Mouse (Mus musculus) gastrocnemius, adult 8-10 months (tissue): ENCODE data around the gene Hist1h2bm. TPM values are rescaled to one million over a fixed set of nuclear protein-coding genes. Genes with fewer than 3 reads are reported as not detected.

ENCODE experiments used
- microRNA-seq: library from miRNA; unstranded; fragments of <30 nt; microRNA quantifications from one replicate; pipeline ENCODE4 v1.2.0, GENCODE M21; 2022
- total RNA-seq, 4 experiments: library from RNA; stranded (reverse); gene quantifications; 2 replicates each; pipeline ENCODE4 v1.2.4; 2022

Gene Hist1h2bm
- total RNA-seq, 4 experiments from 2014 or later: not detected

Small RNA genes lying within 50 kb of the gene (microRNA-seq; reads per million reads assigned to microRNA genes)
- not detected for gene Gm44357
- not detected for gene Gm44367
- gene Gm44454: not detected

Other genes with a start within 250 kb of the Hist1h2bm start
- 1 to 10 TPM in 1 of 4 experiments, under 1 TPM in 3; 0.27 to 1.1 (median 0.43) TPM for gene Zkscan4, start 243.1 kb upstream of the Hist1h2bm start, total RNA-seq
- gene Gm10065, start 242.6 kb upstream of the Hist1h2bm start, total RNA-seq: not detected
- gene AK157302, start 226.8 kb upstream of the Hist1h2bm start, total RNA-seq: 10 to 100 TPM; 20.3 to 26.8 (median 22.2) TPM
- gene Gm11273, start 220.6 kb upstream of the Hist1h2bm start, total RNA-seq: 100 to 1,000 TPM in 1 of 4 experiments, 10 to 100 TPM in 3; 74.4 to 112 (median 87.3) TPM
- 1 to 10 TPM; 4.6 to 9.3 (median 7.2) TPM for gene Zkscan8, start 190.9 kb upstream of the Hist1h2bm start, total RNA-seq
- gene Olfr1366, start 179.2 kb upstream of the Hist1h2bm start, total RNA-seq: not detected
- not detected for gene Olfr1535, start 162.2 kb upstream of the Hist1h2bm start, total RNA-seq
- gene Olfr1364, start 140.3 kb upstream of the Hist1h2bm start, total RNA-seq: not detected
- not detected for gene Olfr1362, start 108.0 kb upstream of the Hist1h2bm start, total RNA-seq
- gene Olfr11, start 79.5 kb upstream of the Hist1h2bm start, total RNA-seq: not detected
- gene Olfr1361, start 58.7 kb upstream of the Hist1h2bm start, total RNA-seq: not detected
- gene Olfr1360, start 44.6 kb upstream of the Hist1h2bm start, total RNA-seq: not detected
- not detected for gene Olfr1359, start 23.9 kb upstream of the Hist1h2bm start, total RNA-seq
- 1 to 10 TPM in 3 of 4 experiments, under 1 TPM in 1; 0.99 to 6.6 (median 3.4) TPM for gene Hist1h2bl, start 5.9 kb upstream of the Hist1h2bm start, total RNA-seq
- 1 to 10 TPM in 3 of 4 experiments, not detected in 1; 1.8 to 3.3 (median 2.6) TPM for gene Hist1h2ai, start 5.6 kb upstream of the Hist1h2bm start, total RNA-seq
- not detected for gene Hist1h3h, start 4.4 kb upstream of the Hist1h2bm start, total RNA-seq
- gene Hist1h4j, start 13.0 kb downstream of the Hist1h2bm start, total RNA-seq: 1 to 10 TPM in 1 of 4 experiments, under 1 TPM in 2, not detected in 1; 0.67 to 1.6 (median 0.90) TPM
- 10 to 100 TPM in 1 of 4 experiments, 1 to 10 TPM in 3; 5.0 to 10.8 (median 6.7) TPM for gene Hist1h4k, start 28.5 kb downstream of the Hist1h2bm start, total RNA-seq
- gene Hist1h2ak, start 31.8 kb downstream of the Hist1h2bm start, total RNA-seq: not detected
- 1 to 10 TPM in 2 of 4 experiments, not detected in 2; 1.5 to 1.8 TPM for gene Hist1h2bn, start 32.1 kb downstream of the Hist1h2bm start, total RNA-seq
- gene Hist1h1b, start 58.6 kb downstream of the Hist1h2bm start, total RNA-seq: 1 to 10 TPM in 1 of 4 experiments, under 1 TPM in 2, not detected in 1; 0.40 to 1.2 (median 0.70) TPM
- gene Hist1h3i, start 61.3 kb downstream of the Hist1h2bm start, total RNA-seq: 10 to 100 TPM in 3 of 4 experiments, 1 to 10 TPM in 1; 9.4 to 19.6 (median 16.7) TPM
- not detected for gene Hist1h2an, start 65.2 kb downstream of the Hist1h2bm start, total RNA-seq
- gene Hist1h2bp, start 65.4 kb downstream of the Hist1h2bm start, total RNA-seq: 1 to 10 TPM in 1 of 4 experiments, under 1 TPM in 1, not detected in 2; 0.73 to 2.1 TPM
- 10 to 100 TPM; 13.3 to 26.7 (median 21.1) TPM for gene Hist1h2bq, start 88.2 kb downstream of the Hist1h2bm start, total RNA-seq
- 1 to 10 TPM in 1 of 4 experiments, not detected in 3; 3.4 TPM for gene Hist1h2ao, start 88.4 kb downstream of the Hist1h2bm start, total RNA-seq
- gene Hist1h4m, start 89.7 kb downstream of the Hist1h2bm start, total RNA-seq: 10 to 100 TPM; 49.7 to 72.4 (median 56.2) TPM
- 10 to 100 TPM in 1 of 4 experiments, 1 to 10 TPM in 1, not detected in 2; 9.2 to 18.0 TPM for gene Hist1h4n, start 110.2 kb downstream of the Hist1h2bm start, total RNA-seq
- 1 to 10 TPM in 2 of 4 experiments, not detected in 2; 1.4 to 2.6 TPM for gene Hist1h2ap, start 111.5 kb downstream of the Hist1h2bm start, total RNA-seq
- gene Hist1h2br, start 111.7 kb downstream of the Hist1h2bm start, total RNA-seq: 10 to 100 TPM; 13.3 to 26.6 (median 21.0) TPM
- 1 to 10 TPM in 1 of 4 experiments, under 1 TPM in 3; 0.48 to 1.4 (median 0.80) TPM for gene Zfp184, start 223.1 kb downstream of the Hist1h2bm start, total RNA-seq